Mouse (Mus musculus) right cerebral cortex, postnatal 36 days (tissue): Measurements from ENCODE around the gene Samd7.

Experiments used
- DNase-seq, 2 experiments: peaks; one replicate each; pipeline ENCODE4 v3.0.0; 2022; ENCODE audit warnings: low spot score in 2 of 2, mixed read lengths in 1 of 2

The Samd7 gene

DNA sequence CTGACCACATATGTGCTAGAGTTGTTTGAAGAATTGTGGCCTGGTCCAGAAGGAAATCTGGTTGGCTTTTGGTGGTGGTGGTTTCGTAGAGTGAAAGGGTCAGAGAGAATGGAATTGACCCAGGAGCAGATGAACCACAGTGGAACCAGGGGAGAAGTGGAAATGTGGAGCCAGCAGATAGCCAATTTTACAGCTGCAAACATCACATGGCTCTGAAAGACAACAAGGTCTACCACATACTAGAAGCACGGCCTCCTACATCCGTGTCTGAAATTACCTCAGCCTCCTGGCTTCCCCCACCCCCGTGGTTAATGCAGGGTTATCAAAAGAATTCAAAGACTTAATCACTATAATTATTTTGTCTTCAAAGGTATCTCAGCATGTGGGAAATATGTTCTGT, 18.8 kb downstream of the Samd7 start:
- DNase-seq, result no peak

DNA sequence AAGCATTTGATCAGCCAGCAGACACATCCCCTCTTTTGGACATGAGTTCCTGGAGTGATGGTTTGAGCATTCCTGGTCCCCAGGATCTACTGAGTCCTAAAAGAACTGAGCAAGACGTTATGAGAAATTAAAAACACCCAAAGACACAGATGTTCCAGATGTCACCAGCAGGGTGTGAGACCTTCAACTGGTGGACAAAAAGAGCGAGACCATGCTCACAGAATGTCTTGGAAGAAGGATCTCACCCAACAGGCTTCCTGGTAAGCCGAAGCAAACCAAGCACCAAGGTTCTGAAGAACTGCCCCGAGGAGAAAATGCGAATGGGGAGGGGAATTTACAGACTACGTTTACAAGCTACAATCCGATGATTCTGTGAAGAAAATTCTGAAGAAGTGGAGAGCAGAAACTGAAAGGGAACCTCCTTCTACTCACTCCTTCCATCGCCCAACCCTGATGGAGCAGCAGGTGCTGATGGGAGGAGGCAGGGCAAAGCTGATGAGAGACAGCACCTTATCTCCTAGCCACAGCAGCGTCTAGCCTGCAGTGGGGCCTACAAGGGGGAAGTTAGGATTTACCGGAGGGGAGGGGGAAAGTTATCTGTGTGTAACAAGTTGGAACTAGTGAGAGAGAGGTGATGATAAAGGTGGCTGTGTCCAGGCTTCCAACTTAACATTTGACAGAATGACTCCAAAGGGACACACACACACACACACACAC, 19.4 kb downstream of the Samd7 start:
- DNase-seq, result no peak

DNA sequence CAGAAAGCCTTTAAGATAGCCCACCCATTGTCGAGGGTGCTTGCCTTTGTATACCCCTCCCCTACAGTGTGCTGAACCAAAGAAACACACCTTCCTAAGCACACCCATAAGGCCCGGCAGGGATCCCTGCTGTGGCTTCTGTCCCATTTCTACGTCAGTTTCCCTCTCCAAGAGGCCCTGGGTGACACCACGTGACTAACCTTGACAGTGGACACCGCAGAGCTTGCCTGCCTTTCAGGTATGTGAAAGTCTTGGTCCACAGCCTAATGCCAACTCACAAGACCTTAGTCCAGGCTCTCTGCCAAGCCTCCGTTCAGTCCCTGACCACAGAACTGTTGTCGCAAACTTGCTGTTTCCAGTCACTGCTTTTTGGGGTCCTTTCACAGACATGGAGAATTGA, 20.1 kb downstream of the Samd7 start:
- no peak for DNase-seq

DNA sequence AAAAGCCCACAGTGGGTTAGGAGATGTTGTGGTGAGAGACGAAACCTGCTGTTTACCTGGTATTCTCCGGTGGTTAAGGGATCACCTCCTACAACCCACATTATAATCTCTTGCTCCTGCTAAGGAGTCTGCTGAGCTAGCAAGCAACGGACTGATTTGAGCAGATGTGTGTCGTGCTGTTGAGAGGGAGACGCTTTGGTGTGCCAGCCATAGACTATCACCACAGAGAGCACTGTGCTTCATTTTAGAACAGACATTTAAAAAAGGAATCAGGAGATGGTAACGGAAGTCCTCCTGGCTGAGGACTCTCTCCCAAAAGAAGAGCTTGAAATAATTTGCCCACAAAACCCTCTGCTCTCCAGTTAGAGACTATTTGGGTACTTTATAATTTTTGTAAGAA, 21.2 kb downstream of the Samd7 start:
- peak in 1 of 2 experiments; percentile 54 for DNase-seq

DNA sequence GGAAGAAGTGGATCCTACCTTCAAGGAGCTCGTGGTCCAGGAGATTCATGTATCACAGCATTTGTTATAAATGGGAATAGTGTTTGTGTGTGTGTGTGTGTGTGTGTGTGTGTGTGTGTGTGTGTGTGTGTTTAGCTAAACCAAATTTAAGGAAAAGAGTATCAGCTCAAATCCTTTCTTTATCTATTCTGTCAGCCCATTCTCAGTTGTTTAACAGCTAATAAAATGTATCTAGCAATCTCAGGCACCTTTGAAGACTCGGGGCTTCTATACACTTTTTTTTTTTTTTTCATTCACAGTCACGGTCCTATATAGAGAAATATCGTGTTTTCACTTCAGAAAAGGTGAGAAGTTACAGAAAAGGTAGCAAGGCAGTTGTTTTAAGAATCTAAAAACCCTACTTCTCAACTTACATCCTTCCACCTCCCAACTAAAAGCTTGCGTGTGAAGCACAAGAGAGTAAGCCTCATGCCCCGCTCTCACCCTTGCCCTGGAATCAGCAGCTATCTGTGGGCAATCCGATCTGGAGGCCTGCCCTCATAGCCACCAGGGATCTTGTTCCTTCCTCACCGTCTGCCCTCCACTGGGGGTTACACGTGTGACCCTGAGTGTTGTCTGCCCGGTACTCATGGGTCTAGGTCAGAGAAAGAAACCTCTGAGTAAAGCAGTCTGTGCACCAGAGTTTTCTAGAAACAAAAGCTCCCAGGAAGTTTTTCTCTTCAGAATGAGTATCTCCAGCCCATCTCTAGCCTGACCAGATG, 23.8 kb downstream of the Samd7 start:
- DNase-seq, result no peak

DNA sequence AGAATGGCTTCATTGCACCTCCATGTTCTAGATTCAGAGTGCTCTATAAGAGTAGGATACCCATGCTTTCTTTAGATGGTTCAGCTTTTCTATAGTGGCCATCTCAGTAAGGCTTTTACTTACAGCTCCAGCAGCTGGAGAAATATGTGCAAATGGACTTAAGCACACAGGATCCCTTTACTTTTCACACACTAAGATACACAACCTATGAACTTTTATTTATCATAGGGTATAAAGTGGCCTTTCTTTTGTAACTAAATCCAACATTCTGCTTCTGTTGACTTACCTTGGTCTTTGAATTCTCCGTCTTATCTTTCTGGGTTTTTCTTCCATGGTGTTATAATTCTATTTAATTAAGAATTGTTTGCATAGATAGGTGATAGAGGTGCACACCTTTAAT, 25.5 kb downstream of the Samd7 start:
- DNase-seq, result no peak

DNA sequence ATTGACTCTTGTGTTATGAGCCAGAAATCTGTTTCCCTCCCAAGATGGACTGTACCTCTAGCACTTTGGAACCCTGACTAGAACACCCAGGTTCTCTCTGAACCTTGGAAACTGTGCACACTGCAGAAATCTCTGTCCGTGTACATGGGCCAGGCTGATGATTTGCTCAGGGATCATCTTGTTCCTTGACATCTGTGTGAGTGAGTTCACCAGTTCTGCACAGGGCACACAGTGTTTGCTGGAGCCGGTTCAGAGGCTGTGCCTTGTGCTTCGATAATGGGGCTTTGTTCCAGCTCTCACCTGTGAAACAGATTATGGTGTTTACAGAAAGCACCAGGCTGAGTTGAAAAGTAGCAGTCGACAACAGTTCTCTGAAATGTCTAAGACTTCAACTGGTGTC, 26.5 kb downstream of the Samd7 start:
- DNase-seq, result no peak

DNA sequence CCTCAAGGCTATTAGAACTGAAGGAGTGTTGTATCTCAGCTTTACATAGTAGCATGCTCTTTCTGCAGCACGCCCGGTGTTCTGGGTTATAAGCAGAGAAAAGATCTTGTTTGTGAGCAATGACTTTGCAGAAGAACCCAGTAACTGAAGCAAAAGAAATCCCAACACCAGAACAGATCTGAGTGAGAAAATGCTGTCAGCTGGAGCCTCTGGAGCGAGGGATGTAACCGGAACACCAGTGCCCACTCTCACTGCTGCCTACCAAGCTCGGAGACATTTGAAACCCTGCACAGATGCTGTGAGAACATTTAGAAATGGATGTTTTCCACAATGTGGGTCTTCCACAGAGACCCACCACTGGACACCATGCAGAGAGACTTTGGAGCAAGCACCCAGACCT, 28.6 kb downstream of the Samd7 start:
- DNase-seq, result peak in 1 of 2 experiments; percentile 16

DNA sequence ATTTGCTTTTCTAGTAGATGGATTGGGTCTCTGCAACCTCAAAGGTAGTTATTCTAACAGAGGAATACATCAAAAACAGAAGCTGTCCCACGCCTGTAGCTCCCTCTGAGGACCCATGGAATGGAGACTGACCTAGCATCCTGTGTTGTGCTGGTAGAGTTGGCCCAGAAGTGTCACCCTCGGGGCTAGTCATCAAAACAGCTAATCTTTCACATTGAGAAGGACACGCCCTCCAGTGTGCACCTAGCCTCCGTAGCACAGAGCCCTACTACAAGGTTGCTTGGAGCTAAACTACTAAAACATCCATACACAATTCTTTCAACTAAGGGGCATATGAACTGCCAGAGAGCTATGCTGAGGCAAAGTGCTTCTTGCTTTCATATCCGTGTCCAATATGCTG, 31.9 kb downstream of the Samd7 start:
- no peak for DNase-seq

DNA sequence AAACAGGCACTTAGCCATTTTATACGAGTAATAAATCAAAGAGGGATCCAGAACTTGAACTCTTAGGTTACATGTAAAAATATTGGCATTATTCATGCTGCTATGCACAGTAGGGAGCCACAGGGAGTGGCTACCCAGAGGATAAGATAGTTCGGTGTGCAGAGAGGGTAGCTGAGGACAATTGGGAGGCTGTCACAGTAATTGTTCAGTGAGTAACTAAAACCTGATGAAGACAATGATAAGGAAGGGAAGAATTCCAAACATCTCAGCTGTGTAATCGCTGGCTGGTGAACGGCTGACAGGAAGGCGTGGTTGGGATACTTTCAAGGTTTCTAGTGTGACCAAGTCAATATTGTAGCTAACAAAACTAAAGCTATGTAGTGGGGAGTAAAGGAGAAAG, 42.4 kb downstream of the Samd7 start:
- DNase-seq, result no peak

DNA sequence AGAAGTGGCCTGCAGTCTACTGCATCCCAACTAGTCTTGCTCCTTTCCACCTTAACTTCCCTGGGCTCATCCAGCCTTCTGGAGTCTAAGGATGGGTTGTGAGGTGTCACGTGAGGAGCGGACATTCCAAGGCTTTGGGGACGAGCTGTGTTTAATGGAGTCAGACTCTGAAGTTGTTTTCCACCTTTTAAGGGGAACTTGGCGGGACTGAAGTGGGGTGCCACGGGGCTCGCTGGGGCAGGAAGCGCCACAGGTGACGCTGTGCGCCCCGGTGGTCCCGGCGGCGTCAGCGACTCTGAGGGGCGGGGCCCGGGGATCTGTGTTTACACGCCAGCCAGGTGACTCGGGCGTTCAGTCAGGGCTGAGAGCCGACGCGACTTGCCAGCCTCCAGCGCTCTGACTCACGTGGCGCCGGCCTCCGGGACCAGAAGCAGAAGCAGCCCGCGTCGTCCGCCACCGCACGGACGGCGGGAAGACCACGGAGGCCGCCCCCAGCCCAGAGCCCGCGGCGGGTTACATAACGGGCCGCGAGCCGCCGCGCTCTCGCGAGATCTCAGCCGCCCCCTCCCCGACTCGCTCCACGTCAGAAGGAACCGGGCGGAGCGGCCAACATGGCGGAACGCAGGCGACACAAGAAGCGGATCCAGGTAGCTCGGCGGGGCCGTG, 46.8 kb downstream of the Samd7 start, which contains the start of gene Sec62:
Gene Sec62, plus strand, starts transcription at position 139 of the 666 bp plus-strand sequence.
- peak; percentile 89 to 90 for DNase-seq

DNA sequence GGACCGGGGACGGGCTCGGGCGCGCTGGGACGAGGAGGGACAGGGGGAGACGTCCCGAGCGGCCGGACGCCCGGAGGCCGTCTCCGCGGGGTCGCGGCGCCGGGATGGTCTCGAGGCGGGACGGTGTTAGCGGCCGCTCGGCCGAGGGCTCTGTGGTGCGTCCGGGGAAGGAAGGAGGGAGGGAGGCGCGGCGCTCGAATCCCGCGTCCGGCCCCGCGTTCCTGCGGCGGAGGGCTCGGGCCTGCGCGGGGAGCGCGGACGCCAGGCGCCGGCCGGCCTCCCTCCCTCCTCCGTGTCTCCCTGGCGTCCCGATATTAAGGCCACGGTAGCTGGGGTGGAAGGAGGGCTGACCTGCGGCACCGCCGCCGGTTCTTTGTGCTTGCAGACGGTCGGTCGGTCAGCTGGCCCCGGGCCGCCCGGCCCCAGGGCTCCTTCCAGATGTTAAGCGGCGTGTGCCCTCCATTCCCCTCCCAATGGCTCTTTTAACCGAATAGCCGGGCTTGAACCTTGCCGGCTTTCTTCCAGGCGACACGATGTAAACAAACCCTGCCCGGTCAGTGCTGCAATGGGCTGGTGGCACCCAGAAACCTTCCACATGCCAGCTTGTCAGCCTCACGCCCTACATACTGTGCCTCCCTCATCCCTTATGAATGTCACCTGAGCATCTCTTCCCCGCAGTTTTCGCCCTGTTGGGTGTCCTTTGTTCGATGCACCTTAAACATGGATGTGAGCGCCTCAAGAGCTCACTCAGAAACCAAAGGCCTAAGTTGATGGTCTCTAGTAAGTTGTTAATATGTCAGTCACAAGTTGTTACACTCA, 47.5 kb downstream of the Samd7 start:
- peak in 1 of 2 experiments; percentile 23 for DNase-seq

DNA sequence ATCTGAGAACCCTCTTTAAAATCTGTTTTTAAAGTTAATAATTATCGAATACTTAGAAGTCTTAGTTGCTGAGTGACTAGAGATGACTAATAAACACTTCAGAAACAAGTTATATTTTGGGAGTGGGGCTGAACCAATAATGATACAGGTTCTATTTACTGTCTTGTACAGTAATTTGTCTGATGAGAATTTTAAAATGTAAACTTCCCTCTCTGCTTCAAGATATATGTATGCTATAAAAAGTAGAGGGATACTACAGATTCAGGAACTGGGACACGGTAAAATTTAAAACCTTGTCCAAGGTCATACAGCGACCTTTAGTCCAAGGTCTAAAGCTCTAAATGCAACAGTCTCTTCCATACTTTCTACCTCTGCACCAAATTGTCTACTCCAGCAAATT, 56.1 kb downstream of the Samd7 start:
- DNase-seq, result no peak

DNA sequence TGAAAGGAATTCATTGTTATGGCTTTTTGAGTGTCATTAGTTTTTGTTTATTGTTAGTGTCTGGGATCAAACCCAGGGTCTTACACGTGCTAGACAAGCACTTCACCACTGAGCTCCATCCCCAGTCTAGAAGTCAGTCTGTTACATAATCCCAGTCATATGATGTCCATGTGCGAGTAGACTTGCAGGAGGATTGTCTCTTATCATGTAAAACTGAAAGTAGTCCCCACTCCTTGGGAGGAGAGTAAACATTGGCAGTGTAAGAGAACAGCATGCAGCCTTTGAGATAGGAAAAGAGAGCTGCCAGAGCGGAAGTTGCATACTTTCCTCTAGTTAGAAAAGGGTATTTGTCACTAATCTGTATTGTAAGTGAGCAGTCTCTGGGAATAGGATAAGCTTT, 66.8 kb downstream of the Samd7 start:
- DNase-seq, result no peak
